Mouse (Mus musculus) liver, postnatal 0 days (tissue): ENCODE data around the gene Sprr4. TPM values are rescaled to one million over a fixed set of nuclear protein-coding genes. Genes with fewer than 3 reads are reported as not detected.

Experiments
- ATAC-seq: fragments of 200-750 bp; cut with Nextera tagmentation; 2 replicates; pipeline ENCODE4 v1.8.0; 2017; ENCODE audit warnings: mild to moderate bottlenecking, moderate library complexity
- DNase-seq: peaks from one replicate; pipeline ENCODE4 v3.0.0-alpha.2; 2016
- H3K27ac ChIP-seq: fragments of 300-500 bp; sonication (generic); 2 replicates; pipeline ENCODE4 v1.5.1; 2014; ENCODE audit warnings: antibody characterized with exemption, moderate library complexity, mild to moderate bottlenecking, low read depth
- H3K27me3 ChIP-seq: fragments of 300-500 bp; sonication (generic); 2 replicates; pipeline ENCODE4 v1.6.1; 2014; ENCODE audit warnings: low read length, control low read depth, mixed read lengths; ENCODE audit not compliant: insufficient read depth
- H3K36me3 ChIP-seq: fragments of 300-500 bp; sonication (generic); replicated peaks from 2 replicates; pipeline ENCODE4 v1.6.1; 2014; ENCODE audit warnings: mild to moderate bottlenecking, control low read depth, low read length, moderate library complexity, mixed read lengths; ENCODE audit not compliant: insufficient read depth
- H3K4me1 ChIP-seq: fragments of 300-500 bp; sonication (generic); 2 replicates; pipeline ENCODE4 v1.6.1; 2014; ENCODE audit warnings: antibody characterized with exemption, mild to moderate bottlenecking, control low read depth; ENCODE audit not compliant: insufficient read depth
- H3K4me2 ChIP-seq: fragments of 300-500 bp; sonication (generic); 2 replicates; pipeline ENCODE4 v1.6.1; 2014; ENCODE audit warnings: low read depth, mild to moderate bottlenecking, low read length, moderate library complexity, mixed read lengths
- H3K4me3 ChIP-seq: fragments of 300-500 bp; sonication (generic); 2 replicates; pipeline ENCODE4 v1.5.1; 2014; ENCODE audit warnings: low read depth, low read length
- H3K9ac ChIP-seq: fragments of 300-500 bp; sonication (generic); replicated peaks from 2 replicates; pipeline ENCODE4 v1.6.1; 2014; ENCODE audit warnings: mild to moderate bottlenecking, moderate library complexity
- H3K9me3 ChIP-seq: fragments of 300-500 bp; sonication (generic); 2 replicates; pipeline ENCODE4 v1.6.1; 2016; ENCODE audit warnings: mild to moderate bottlenecking, control low read depth, low read length, mixed read lengths
- CTCF ChIP-seq: sonication (generic); IDR thresholded peaks from 2 replicates; pipeline ENCODE4 v1.5.1; 2016; ENCODE audit warnings: antibody characterized with exemption, low read depth
- EP300 ChIP-seq: IDR thresholded peaks from 2 replicates; pipeline ENCODE4 v1.6.1; 2016; ENCODE audit warnings: antibody characterized with exemption, low read depth, mild to moderate bottlenecking
- WGBS: fragments of 180-500 bp; shearing (Covaris S2); extraction: QIAGEN DNeasy Blood & Tissue Kit; methylation state at CpG from one replicate; pipeline ENCODE4 v1.1.7; 2014; ENCODE audit not compliant: insufficient replicate concordance; 5-methylcytosine and 5-hydroxymethylcytosine counted together
- polyA plus RNA-seq: library from polyadenylated mRNA; unstranded; fragments of >200 nt; fragmentation: Nextera tagmentation; extraction: Ambion mirVana; gene quantifications from 2 replicates; pipeline ENCODE4 v1.2.1, GENCODE M21; 2015

Gene Sprr4
- polyA plus RNA-seq, 1 experiment from 2014 or later = not detected

DNA sequence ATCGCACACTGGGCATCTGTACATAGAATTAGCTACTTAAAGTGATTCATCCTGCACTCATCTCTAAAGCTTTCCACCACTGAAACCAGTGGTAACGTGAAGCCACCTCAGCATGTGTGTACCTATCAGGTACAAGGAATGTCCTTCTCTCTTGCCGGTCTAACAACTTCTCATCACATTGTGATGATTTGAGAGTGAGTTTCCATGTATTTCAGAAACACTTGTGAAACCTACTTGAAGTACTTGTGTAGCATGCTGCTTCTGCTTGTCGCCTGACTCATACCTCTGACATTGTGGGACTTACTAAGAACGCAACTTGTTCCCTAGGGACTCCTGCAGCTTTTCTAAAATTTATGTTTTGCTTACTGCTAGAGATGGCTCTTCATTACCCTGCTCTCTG lies 45.1 kb downstream of the Sprr4 start:
- H3K9ac ChIP-seq = no peak overlapping the region
- no peak overlapping the region for H3K4me2 ChIP-seq
- H3K4me3 ChIP-seq = no peak overlapping the region
- no peaks in the 10 kb centered on the region for H3K27me3 ChIP-seq
- TF ChIP-seq CTCF = no peak
- no peak for TF ChIP-seq EP300
- H3K9me3 ChIP-seq = no peaks in the 10 kb centered on the region
- DNase-seq (no peak), ATAC-seq (no peak)
- no peaks in the 10 kb centered on the region for H3K36me3 ChIP-seq
- 73% methylated on average over 5 of the region's 5 CpGs for WGBS
- H3K27ac ChIP-seq = no peak overlapping the region
- H3K4me1 ChIP-seq = no peaks in the 10 kb centered on the region

Other genes starting within 250 kb of the Sprr4 start
- not detected in 2 replicates for gene Sprr2a3, start 215.1 kb downstream of the Sprr4 start, polyA plus RNA-seq
- gene Sprr2b, start 183.9 kb downstream of the Sprr4 start, polyA plus RNA-seq = not detected in 2 replicates
- not detected in 2 replicates for gene Sprr2d, start 161.4 kb downstream of the Sprr4 start, polyA plus RNA-seq
- not detected in 2 replicates for gene Sprr2e, start 148.3 kb downstream of the Sprr4 start, polyA plus RNA-seq
- not detected in 2 replicates for gene Sprr2f, start 135.3 kb downstream of the Sprr4 start, polyA plus RNA-seq
- gene Sprr2h, start 114.8 kb downstream of the Sprr4 start, polyA plus RNA-seq = not detected in 2 replicates
- gene Sprr2i, start 92.5 kb downstream of the Sprr4 start, polyA plus RNA-seq = not detected in 2 replicates
- gene Sprr2j-ps, start 82.4 kb downstream of the Sprr4 start, polyA plus RNA-seq = not detected in 2 replicates
- gene Gm9774, start 71.1 kb downstream of the Sprr4 start, polyA plus RNA-seq = 4.1 and 4.5 TPM in 2 replicates
- gene Sprr2k, start 67.9 kb downstream of the Sprr4 start, polyA plus RNA-seq = 0.18 TPM in 1 of 2 replicates, not detected in the other
- not detected in 2 replicates for gene Sprr1b, start 61.7 kb downstream of the Sprr4 start, polyA plus RNA-seq
- not detected in 2 replicates for gene Sprr3, start 41.8 kb downstream of the Sprr4 start, polyA plus RNA-seq
- gene Sprr1a, start 14.6 kb downstream of the Sprr4 start, polyA plus RNA-seq = 0.14 TPM in 1 of 2 replicates, not detected in the other
- gene 2310046K23Rik, start 34.0 kb upstream of the Sprr4 start, polyA plus RNA-seq = not detected in 2 replicates
- not detected in 2 replicates for gene Ivl, start 73.2 kb upstream of the Sprr4 start, polyA plus RNA-seq
- gene Smcp, start 88.5 kb upstream of the Sprr4 start, polyA plus RNA-seq = 5.1 and 6.3 TPM in 2 replicates
- not detected in 2 replicates for gene 2210017I01Rik, start 107.0 kb upstream of the Sprr4 start, polyA plus RNA-seq
- not detected in 2 replicates for gene Lce6a, start 121.2 kb upstream of the Sprr4 start, polyA plus RNA-seq
- gene Lce1a1, start 147.8 kb upstream of the Sprr4 start, polyA plus RNA-seq = not detected in 2 replicates
- not detected in 2 replicates for gene Lce1b, start 156.4 kb upstream of the Sprr4 start, polyA plus RNA-seq
- not detected in 2 replicates for gene Lce1a2, start 169.8 kb upstream of the Sprr4 start, polyA plus RNA-seq
- gene Lce1c, start 178.8 kb upstream of the Sprr4 start, polyA plus RNA-seq = not detected in 2 replicates
- gene Lce1d, start 186.7 kb upstream of the Sprr4 start, polyA plus RNA-seq = not detected in 2 replicates
- gene Lce1e, start 208.6 kb upstream of the Sprr4 start, polyA plus RNA-seq = not detected in 2 replicates
- gene Lce1f, start 219.9 kb upstream of the Sprr4 start, polyA plus RNA-seq = not detected in 2 replicates
- gene Gm38119, start 238.6 kb upstream of the Sprr4 start, polyA plus RNA-seq = not detected in 2 replicates